Mouse (Mus musculus): ENCODE results near the gene Gm39653. TPM values are rescaled to one million over a fixed set of nuclear protein-coding genes. Genes with fewer than 3 reads are reported as not detected.

Gm39653 gene
- total RNA-seq (2023): not detected

DNA sequence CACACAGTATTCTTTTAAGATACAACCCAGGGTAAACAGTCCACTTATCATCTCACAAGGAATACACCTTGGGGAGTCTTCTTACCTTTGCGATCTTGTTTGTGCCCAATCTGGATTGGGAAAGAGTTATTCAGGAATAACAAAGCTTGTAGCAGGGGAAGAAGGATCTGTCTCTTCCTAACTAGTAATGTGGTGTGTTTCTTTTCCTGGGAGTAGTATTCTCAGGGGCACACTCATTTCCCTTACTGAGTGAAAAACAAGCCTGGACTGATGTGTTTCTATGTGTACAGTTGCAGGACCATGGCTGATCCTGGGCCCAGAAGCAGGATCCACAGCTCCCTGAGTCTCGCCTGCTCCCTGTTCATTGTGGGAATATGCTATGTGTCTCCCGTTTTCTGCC lies at the start of gene Gm39653:
TSS of gene Gm39653 (plus strand) at position 301 of the 400 bp plus-strand sequence.

Other genes with a start within 250 kb of the Gm39653 start
- 1.3 TPM for gene Adam23, start 170.1 kb upstream of the Gm39653 start, total RNA-seq (2023)
- not detected for gene Dytn, start 71.0 kb downstream of the Gm39653 start, total RNA-seq (2023)
- not detected for gene Mdh1b, start 114.3 kb downstream of the Gm39653 start, total RNA-seq (2023)
- gene Fastkd2, start 114.6 kb downstream of the Gm39653 start, total RNA-seq (2023): 26.2 TPM
- gene 4933402D24Rik, start 153.3 kb downstream of the Gm39653 start, total RNA-seq (2023): not detected